Mouse (Mus musculus) 3T3-L1 (cell line): ENCODE measurements at regions not wholly inside any gene's neighbourhood (a gene's known extent, or its start where the extent isn't known, plus 50 kb on each side); places are given as distances from the start of the nearest gene placed in this dataset.
A peak's percentile ranks its signal among the peaks of the same experiment; 100 is the strongest.

Experiments used
- DNase-seq: peaks from one replicate; pipeline ENCODE4 v3.0.0-alpha.2; 2015; ENCODE audit warnings: low read depth, low spot score

DNA sequence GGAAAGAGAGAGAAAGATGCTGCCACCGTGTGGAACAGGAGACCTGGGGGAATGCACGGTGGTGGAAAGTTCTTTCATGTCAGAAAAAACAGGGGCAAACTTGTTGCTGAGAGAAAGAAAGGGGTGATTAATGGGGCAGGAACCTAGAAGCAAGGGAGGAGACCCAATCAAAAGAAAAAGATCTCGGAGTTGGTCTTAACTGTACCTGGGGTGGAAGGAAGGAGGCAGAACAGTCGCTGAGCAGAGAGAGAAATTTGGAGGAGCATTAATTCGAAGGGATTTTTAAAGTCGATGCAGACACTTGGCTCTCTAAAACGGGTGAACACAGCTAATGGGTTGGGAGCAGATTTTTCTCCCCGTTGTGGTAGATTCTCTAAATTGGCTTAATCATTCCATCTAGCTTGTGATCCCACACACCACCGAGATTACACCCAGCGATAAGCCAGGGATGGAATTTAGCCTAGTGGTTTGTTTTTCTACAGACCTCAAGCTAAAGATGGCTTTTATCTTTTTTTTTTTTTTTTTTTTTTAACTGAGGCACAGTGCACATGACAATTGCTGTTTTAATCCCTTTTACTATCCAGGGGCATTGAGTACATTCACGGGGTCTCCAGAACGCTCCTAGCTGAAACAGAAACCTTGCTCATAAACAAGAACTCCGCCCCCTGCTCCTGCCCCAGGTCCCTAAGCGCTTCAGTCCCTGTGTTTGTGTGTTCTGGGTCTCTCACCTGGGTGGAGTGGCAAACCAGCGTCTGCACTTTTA lies 73.1 kb upstream of the Cpm start:
- peak; percentile 95 for DNase-seq

DNA sequence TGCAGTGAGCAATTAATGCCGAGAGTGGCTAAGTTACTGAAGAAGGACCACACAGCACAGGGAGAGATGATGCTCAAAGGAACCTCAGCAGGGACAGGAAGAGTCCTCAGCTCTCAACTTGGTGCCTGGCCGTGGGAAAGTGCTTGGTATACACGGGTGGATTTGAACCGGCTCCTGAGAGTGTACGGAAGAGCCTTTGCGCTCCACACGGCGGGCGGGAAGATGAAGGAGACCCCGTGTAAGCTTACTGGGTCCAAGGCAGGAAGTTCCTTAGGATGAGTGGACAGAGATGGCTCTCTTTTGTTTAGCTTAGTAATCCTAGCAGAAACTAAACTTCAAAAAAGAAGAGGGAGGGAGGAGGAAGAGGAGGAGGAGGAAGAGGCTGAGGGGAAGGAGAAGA lies 73.8 kb upstream of the Cpm start:
- peak; percentile 93 for DNase-seq

DNA sequence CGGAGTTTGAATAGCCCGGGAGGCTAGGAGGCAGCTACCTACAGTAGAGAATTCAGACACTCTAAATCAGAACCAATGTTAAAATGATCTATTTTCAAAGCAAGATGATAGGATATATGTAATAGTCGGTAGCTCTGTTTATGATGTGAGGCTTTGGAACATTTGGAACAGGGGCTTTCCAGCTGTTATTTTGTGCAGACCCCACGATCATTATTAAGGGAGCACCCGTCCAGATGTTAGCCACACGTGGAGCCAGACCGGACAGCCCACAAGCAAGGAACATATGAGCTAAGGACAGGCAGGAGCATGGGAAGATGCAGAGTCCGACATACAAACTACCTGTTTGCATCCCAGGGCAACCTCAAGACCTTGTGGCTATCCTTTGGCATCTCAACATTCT lies 74.3 kb upstream of the Cpm start:
- DNase-seq, result peak; percentile 94

GRCm38 (mm10) chr10:117554533-117554932 lies 74.8 kb upstream of the Cpm start:
- peak; percentile 91 for DNase-seq

- peak; percentile 93 for DNase-seq
Observed at GRCm38 (mm10) chr10:117553211-117554186, 75.8 kb upstream of the Cpm start.

DNA sequence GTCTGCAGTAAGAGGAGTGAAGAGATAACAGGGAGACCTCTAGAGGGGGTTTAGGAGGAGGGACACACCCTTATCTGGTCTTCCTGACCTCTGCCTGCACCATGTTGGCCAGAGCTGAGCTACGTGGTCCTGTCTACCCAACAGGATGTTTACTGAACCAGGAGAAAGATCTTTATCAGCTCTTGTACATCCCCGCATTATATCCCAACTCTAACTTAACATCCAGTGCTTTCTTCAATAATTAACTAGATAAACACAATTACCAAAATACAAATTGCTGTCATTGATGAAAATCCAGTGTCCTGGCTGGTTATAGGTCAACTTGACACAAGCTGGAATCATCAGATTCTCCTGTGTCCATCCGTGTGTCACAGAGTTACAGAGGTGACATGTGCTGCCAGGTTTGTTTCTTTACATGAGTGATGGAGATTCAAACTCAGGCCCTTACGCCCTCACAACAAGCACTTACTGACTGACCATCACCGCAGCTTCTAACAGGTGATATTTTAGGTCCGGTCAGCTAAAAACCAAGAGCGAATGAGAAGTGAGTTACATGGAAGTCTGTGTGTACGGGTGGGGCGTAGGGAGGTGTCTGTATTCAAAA lies 77.1 kb upstream of the Cpm start:
- peak; percentile 92 for DNase-seq

- peak; percentile 94 for DNase-seq
Observed at GRCm38 (mm10) chr10:117551234-117552048, 77.9 kb upstream of the Cpm start.

- no peak for DNase-seq
Observed at GRCm38 (mm10) chr10:117549854-117550605, 79.3 kb upstream of the Cpm start.

DNA sequence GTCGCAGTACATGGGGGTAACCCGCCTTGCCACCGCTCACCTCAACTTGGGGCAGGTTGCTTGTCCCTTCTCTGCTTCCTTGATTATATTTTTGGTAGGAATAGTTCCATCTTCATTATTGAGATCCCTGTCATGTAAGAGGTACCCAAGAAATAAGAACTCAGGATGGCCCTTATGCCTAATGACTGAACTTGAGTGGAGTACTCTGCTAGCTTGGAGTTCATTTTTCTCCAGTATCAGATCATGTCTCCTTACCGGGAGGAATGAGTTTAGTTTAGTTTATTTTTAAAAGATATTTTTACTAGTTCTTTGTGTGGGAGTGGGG lies 79.8 kb upstream of the Cpm start:
- DNase-seq, result no peak

DNA sequence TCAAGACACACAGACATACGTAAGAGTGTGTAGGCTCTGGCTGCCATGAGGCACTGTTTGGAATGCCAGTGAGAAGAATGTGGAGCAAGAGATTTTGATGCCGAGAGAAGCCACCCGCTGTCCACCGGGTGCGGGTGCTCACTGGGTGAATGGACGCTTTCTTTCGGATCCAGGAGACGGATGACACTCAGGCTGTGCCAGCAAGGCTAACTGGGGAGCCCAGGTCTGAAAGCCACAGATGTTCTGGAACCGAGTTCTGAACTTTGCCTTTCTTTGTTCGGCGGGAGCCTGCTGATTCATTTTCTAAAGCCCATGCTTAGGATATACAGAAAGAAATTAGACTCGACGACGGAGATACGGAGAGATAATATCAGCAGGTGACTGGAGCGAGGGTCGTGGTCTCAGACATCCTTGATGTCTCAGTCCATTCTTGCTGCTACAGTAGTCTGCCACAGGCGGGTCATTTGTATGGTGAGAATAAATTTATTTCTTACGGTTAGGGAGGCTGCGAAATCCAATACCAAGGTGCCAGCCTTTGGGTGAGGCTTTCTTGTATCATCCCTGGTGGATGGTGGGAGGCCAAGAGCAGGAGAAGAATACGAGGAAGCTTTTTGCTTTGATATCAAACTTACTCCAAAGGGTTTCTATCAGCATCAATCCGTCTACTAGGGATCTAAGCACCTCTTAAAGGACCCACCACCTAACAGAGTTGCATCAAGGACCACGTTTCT lies 80.4 kb upstream of the Cpm start:
- peak; percentile 93 for DNase-seq

- DNase-seq, result peak; percentile 94
Observed at GRCm38 (mm10) chr10:117548262-117548661, 81.0 kb upstream of the Cpm start.

GRCm38 (mm10) chr10:117547275-117547674 lies 82.0 kb upstream of the Cpm start:
- no peak for DNase-seq

GRCm38 (mm10) chr10:117545842-117546631 lies 83.3 kb upstream of the Cpm start:
- DNase-seq, result peak; percentile 94

- peak; percentile 92 for DNase-seq
Observed at GRCm38 (mm10) chr10:117544680-117545546, 84.4 kb upstream of the Cpm start.

GRCm38 (mm10) chr10:117543995-117544679 lies 85.2 kb upstream of the Cpm start:
- no peak for DNase-seq

- peak; percentile 92 for DNase-seq
Observed at GRCm38 (mm10) chr10:117543696-117543950, 85.7 kb upstream of the Cpm start.

DNA sequence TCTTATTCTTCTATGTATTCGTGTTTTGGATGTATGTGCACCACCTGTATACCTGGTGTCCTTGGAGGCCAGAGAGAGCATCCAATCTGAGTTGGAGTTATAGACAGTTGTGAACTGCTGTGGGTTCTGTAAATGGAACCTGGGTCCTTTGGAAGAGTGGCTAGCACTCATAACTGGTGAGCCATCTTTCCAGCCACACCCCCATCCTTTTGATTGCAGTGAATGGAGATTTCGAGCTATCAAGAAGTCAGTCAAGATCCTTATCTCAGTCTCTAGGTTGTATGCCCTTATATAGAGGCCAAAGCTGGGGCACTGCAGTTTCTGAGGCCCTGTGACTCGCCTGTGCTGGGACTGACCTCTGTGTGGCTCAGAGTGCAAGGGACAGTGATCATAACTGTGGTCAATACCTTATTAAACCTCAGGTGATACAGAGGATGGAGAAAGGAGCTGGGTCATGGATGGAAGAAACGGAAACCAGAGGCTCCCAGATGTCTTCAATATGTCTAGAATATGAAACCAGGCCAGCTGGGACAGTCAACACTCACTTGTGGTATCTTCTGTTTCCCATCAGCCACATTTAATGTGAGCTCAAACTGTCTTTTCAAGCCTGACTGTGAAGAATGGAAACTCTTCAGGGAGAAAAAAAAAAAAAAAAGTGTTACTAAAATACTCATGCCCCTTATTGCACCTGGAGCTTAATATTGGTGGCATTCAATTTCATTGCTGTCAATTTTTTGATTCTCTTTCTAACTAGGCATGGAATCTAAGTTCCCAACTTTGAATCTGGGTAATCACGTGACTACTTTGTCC lies 86.2 kb upstream of the Cpm start:
- DNase-seq, result peak; percentile 92
